Mouse (Mus musculus) erythroblast, embryonic 14.5 days (primary cell): ENCODE measurements around the gene Dcps.

Source experiments
- GATA1 ChIP-seq: IDR thresholded peaks from 2 replicates; pipeline ENCODE4 v1.6.1; 2012; ENCODE audit warnings: low read length, inconsistent platforms, mixed read lengths
- TAL1 ChIP-seq: IDR thresholded peaks from 3 replicates; pipeline ENCODE4 v1.6.1; 2012; ENCODE audit warnings: low read length, inconsistent platforms, mixed read lengths

DNA sequence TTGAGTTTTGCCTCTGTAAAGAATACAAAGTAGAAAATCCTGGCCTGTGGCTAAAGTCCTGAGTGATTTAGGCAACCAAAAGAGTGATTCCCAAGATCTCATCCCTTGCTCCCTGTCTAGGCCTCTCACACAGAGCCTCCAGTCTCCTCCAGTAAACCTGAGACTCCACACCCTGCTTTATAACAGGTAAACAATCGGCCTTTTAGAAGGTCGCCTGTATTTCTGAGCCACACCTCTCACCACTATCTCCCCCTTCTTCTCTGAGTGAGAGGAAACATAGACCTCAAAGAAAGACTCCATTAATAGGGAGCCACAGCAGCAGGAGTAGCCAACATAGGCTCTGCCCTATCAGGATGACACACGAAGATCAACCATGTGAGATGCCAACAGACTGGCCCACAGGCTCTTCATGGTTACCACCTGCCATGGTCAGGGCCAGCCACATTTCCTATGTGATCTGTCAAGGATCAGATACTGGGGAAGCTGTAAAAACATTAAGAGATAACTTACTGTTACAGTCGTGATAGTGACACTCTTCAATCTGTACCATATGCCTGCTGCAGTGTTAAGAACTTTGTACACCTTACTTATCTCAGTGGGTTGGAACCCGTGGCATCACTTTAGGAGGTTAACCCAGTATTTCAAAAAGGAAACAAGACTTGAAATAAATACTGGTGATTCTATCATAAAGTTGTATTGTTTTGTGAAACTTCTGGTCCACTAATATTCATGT is 11.6 kb downstream of the Dcps start:
- TF ChIP-seq GATA1, result no peak
- TF ChIP-seq TAL1, result no peak
